Mouse (Mus musculus): ENCODE data around the gene Washc4.

DNA sequence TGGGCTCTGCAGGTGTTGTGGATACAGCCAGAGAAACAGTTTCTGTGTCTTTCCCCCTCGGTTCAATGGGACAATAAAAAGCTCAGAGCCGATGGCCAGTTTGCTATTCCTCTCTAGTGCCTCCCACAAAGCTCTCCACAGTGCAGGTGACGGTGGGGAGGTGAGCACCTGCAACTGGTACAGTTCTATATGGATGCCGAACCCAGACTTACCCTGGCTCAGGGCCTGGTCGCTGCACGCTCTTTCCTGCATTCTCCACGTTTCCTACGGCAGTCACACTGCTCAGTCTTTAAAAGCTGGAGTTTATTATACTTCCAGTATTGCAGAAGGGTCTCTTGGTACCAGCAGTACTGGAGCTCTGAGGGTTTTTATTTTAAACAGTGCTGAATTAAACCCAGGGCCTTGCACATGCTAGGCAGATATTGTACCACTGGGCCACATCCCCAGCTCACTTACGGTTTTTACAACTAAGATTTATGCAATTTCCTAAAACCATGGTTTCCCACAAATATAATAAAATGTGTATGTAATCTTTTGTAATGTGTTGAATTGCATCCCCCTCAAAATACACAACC lies 83.6 kb downstream of the Washc4 start:
- TF ChIP-seq POLR2A (IDR thresholded peaks at IDR 0.05; ENCODE audit: borderline replicate concordance, extremely low read depth, insufficient read depth, insufficient read length, poor library complexity, severe bottlenecking) (no peak), CTCF (IDR thresholded peaks at IDR 0.05; ENCODE audit: borderline replicate concordance, extremely low read depth, insufficient read depth, insufficient read length) (no peak)
